Mouse (Mus musculus) lung, postnatal 0 days (tissue): Measurements from ENCODE around the gene 1700001P01Rik.

Experiments used
- CTCF ChIP-seq: IDR thresholded peaks from 2 replicates; pipeline ENCODE4 v1.5.1; 2016; ENCODE audit warnings: antibody characterized with exemption, mild to moderate bottlenecking
- EP300 ChIP-seq: IDR thresholded peaks from 2 replicates; pipeline ENCODE4 v1.6.1; 2016; ENCODE audit warnings: antibody characterized with exemption, mild to moderate bottlenecking, control low read depth

DNA sequence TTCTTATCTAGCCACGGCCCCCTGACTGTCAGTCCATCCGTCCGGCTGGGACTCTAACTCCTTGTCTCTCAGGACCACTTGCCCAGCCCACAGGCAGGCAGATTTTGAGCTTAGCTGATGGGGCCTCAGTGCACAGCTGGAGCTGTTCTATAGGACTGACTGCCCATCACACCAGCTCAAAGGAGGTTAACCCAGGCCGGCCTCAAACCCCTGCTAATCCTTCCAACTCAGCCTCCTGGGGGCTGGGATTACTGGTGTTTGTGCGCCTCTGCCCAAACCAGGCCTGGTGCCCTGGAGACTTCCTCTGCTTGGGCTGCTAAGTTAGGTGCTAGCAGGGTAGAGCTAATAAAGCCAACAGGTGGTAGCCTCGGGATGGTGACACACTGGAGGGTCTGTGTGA is 42.3 kb upstream of the 1700001P01Rik start:
- no peak for TF ChIP-seq CTCF
- TF ChIP-seq EP300, result no peak
